Mouse (Mus musculus) layer of hippocampus, postnatal 36 days (tissue): ENCODE data around the gene Olfr1360. TPM values are rescaled to one million over a fixed set of nuclear protein-coding genes. Genes with fewer than 3 reads are reported as not detected.
"Not testable (repeated sequence)": the region's sequence is repeated elsewhere in the genome, so short reads cannot be mapped to it uniquely, and the experiment has no call there.

Source experiments
- DNase-seq, 2 experiments: peaks; one replicate each; pipeline ENCODE4 v3.0.0; 2022
- total RNA-seq, 2 experiments: library from RNA; stranded (reverse); gene quantifications; 2 replicates each; pipeline ENCODE4 v1.2.3; 2021

The Olfr1360 gene
- total RNA-seq = not detected

GRCm38 (mm10) chr13:21677305-21677704 is at the start of gene Olfr1360:
TSS of gene Olfr1360 (minus strand) at chr13:21677405.
- no peak for DNase-seq

- DNase-seq = no peak
These were observed 46.0 kb upstream of the Olfr1360 start for GRCm38 (mm10) chr13:21722993-21723836.

- DNase-seq = no peak
These were observed 45.2 kb upstream of the Olfr1360 start for GRCm38 (mm10) chr13:21722373-21722925.

GRCm38 (mm10) chr13:21721757-21722372 is 44.7 kb upstream of the Olfr1360 start, which contains the start of gene Hist1h2bm:
TSS of gene Hist1h2bm (plus strand) at chr13:21722044.
- DNase-seq = peak; percentile 54 to 56

GRCm38 (mm10) chr13:21721107-21721756 is 44.0 kb upstream of the Olfr1360 start:
- not testable (repeated sequence) for DNase-seq

- no peak for DNase-seq
These were observed 41.3 kb upstream of the Olfr1360 start for GRCm38 (mm10) chr13:21718381-21719080.

- peak; percentile 86 to 87 for DNase-seq
These were observed 40.5 kb upstream of the Olfr1360 start, which contains the start of gene Hist1h3h for GRCm38 (mm10) chr13:21717397-21718357. TSS of gene Hist1h3h (plus strand) at chr13:21717659.

GRCm38 (mm10) chr13:21716540-21717391 is 39.6 kb upstream of the Olfr1360 start:
- not testable (repeated sequence) for DNase-seq

- DNase-seq = peak; percentile 74 to 84
These were observed 38.8 kb upstream of the Olfr1360 start, which contains the start of the genes Hist1h2bl and Hist1h2ai for GRCm38 (mm10) chr13:21715864-21716539. TSS of gene Hist1h2bl (minus strand) at chr13:21716143. TSS of gene Hist1h2ai (plus strand) at chr13:21716422.

GRCm38 (mm10) chr13:21715131-21715863 is 38.1 kb upstream of the Olfr1360 start:
- DNase-seq = no peak

GRCm38 (mm10) chr13:21714725-21715124 is 37.5 kb upstream of the Olfr1360 start:
- peak in 1 of 2 experiments; percentile 61 for DNase-seq

- DNase-seq = no peak
These were observed 34.5 kb upstream of the Olfr1360 start for GRCm38 (mm10) chr13:21711698-21712097.

- DNase-seq = peak; percentile 79 to 84
These were observed 33.8 kb upstream of the Olfr1360 start for GRCm38 (mm10) chr13:21710821-21711525.

GRCm38 (mm10) chr13:21710031-21710711 is 33.0 kb upstream of the Olfr1360 start:
- DNase-seq = peak; percentile 82 to 89

GRCm38 (mm10) chr13:21706669-21707068 is 29.5 kb upstream of the Olfr1360 start:
- no peak for DNase-seq

- no peak for DNase-seq
These were observed 20.6 kb upstream of the Olfr1360 start, which contains the start of gene Olfr1359 for GRCm38 (mm10) chr13:21697811-21698210. TSS of gene Olfr1359 (plus strand) at chr13:21698111.

- DNase-seq = no peak
These were observed 13.9 kb downstream of the Olfr1360 start, which contains the start of gene Olfr1361 for GRCm38 (mm10) chr13:21663286-21663685. TSS of gene Olfr1361 (minus strand) at chr13:21663386.
